ENCODE assay signal across 17 mouse cellular contexts in genomic region chr15:86677016-86677415, GRCm38 (mm10).
DNase-seq lines count a peak whose midpoint lies in the region; ATAC-seq lines count a peak whose summit lies in the region.
"Had no signal": no experiment of that assay in that cellular context is flagged by ENCODE, and none has a peak within 500 bp of the region (broad histone marks: within the 10 kb centered on the region; RNA-seq: fewer than 3 reads in every experiment).

No protein-coding gene starts in this region.

- ATAC-seq in frontal cortex, adult (ENCODE audit: low TSS enrichment): peak; percentile 87
- ATAC-seq: forebrain, embryonic 16.5 days; hindbrain, postnatal 0 days had no signal

- DNase-seq in frontal cortex, postnatal 25 days (ENCODE audit: low spot score in 2 of 2): no peak
- DNase-seq in left cerebral cortex, postnatal 14 days (ENCODE audit: low spot score in 2 of 2): peak; percentile 24 to 30
- no peak for DNase-seq in left cerebral cortex, adult 8-10 months (ENCODE audit: low spot score in 2 of 2)
- DNase-seq in right cerebral cortex, postnatal 10 days (ENCODE audit: low spot score in 2 of 2): peak; percentile 48 to 57
- no peak for DNase-seq in right cerebral cortex, postnatal 14 days
- no peak for DNase-seq in retina, embryonic 14.5 days (ENCODE audit: low spot score)
- DNase-seq: adrenal gland, adult 2 months; adrenal gland, postnatal 25 days; cerebellum, adult 11 months; cerebellum, adult 8-10 months; cerebellum, postnatal 25 days; gastrocnemius, postnatal 36 days; heart, adult 18-20 months; heart, postnatal 10 days had no signal

- intact Hi-C loops in left cerebral cortex, postnatal 14 days (cut with DNase I): no loop called here

Comparison
In these comparisons a context has a peak if more than half of its experiments do, and no peak if none do; other contexts are left out.
1. DNase-seq: peak in left cerebral cortex, postnatal 14 days (2 of 2) and right cerebral cortex, postnatal 10 days (2 of 2); none in frontal cortex, postnatal 25 days (0 of 2), left cerebral cortex, adult 8-10 months (0 of 2), right cerebral cortex, postnatal 14 days (single experiment) and retina, embryonic 14.5 days (single experiment).